ENCODE assay signal across 21 mouse cellular contexts in the genomic region with DNA sequence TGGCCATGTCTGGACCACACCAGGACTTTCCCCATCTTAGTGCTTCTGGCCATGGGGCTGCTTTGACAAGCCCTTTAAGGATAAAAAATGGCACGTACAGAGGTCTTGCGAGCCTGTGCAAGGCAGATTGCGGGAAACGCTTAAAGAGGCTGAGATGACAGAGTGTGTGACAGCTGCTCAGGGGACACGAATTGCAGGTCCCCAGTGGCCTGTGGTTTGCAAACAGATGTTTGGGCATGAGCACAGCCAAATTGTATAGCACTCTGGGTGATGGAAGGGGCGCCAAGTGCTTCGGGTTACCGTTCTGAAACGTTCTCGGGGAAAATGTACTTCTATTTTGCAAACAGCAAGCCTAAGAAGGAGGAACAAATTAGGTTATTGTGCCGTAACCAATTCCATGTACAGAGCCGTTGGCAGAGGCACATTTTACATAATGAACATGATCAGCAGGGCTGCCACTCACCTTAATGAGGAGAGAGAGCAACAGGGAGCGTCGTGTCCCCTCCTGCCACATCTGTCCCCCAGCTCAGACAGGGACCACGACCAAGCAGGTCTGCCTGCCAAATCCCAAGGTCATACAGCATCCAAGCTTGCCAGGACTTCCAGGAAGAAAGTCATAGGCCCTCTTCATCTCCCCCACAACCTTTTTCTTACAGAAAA. TPM values are rescaled to one million over a fixed set of nuclear protein-coding genes. Genes with fewer than 3 reads are reported as not detected.
DNase-seq lines count a peak whose midpoint lies in the region; ATAC-seq lines count a peak whose summit lies in the region.
"Had no signal": no experiment of that assay in that cellular context is flagged by ENCODE, and none has a peak within 500 bp of the region (broad histone marks: within the 10 kb centered on the region; RNA-seq: fewer than 3 reads in every experiment).

No protein-coding gene starts in this region.

- H3K4me3 ChIP-seq in hindbrain, embryonic 11.5 days (ENCODE audit: low read depth, low read length) = no peak overlapping the region
- H3K4me3 ChIP-seq in hindbrain, embryonic 10.5 days = no peak overlapping the region
- no peak overlapping the region for H3K4me3 ChIP-seq in hindbrain, embryonic 16.5 days (ENCODE audit: low read length)
- H3K4me3 ChIP-seq: embryonic facial prominence, embryonic 13.5 days; forebrain, embryonic 12.5 days; intestine, embryonic 15.5 days; left cerebral cortex, adult 2 months had no signal

- ATAC-seq in hindbrain, embryonic 11.5 days (ENCODE audit: low FRiP score) = 0 out of 2 replicates have a peak, but pooled peaks have one; percentile 22
- ATAC-seq in hindbrain, embryonic 16.5 days = peak; percentile 62
- ATAC-seq: activated CD4-positive, CD25-positive, alpha-beta regulatory T cell, adult 4 months; intestine, embryonic 15.5 days had no signal

- H3K9me3 ChIP-seq in hindbrain, embryonic 11.5 days (ENCODE audit: control insufficient read depth, low read length) = no peaks in the 10 kb centered on the region
- H3K9me3 ChIP-seq in hindbrain, embryonic 10.5 days = no peaks in the 10 kb centered on the region
- no peaks in the 10 kb centered on the region for H3K9me3 ChIP-seq in hindbrain, embryonic 16.5 days (ENCODE audit: control insufficient read depth, low read length)
- H3K9me3 ChIP-seq: embryonic facial prominence, embryonic 13.5 days; forebrain, embryonic 12.5 days; intestine, embryonic 15.5 days had no signal

- WGBS in hindbrain, embryonic 11.5 days = 62% methylated on average over 15 of the region's 15 CpGs
- 79% methylated on average over 15 of the region's 15 CpGs for WGBS in hindbrain, embryonic 10.5 days
- WGBS in hindbrain, embryonic 16.5 days = 26% methylated on average over 15 of the region's 15 CpGs

- no peak for DNase-seq in hindbrain, embryonic 11.5 days (ENCODE audit: low spot score)
- DNase-seq in hindbrain, embryonic 10.5 days (ENCODE audit: low spot score) = no peak
- peak; percentile 35 for DNase-seq in testis, postnatal 10 days (ENCODE audit: low spot score)
- DNase-seq in testis, postnatal 14 days (ENCODE audit: low spot score) = no peak
- DNase-seq in kidney, postnatal 14 days = no peak
- DNase-seq in liver = no peak
- DNase-seq: adrenal gland, postnatal 36 days; cerebellum, postnatal 36 days; gastrocnemius, postnatal 14 days; heart, postnatal 14 days; lung, embryonic 14.5 days; right cerebral cortex, postnatal 14 days had no signal

- no peaks in the 10 kb centered on the region for H3K36me3 ChIP-seq in hindbrain, embryonic 11.5 days (ENCODE audit: control insufficient read depth, insufficient read depth, low read length)
- no peaks in the 10 kb centered on the region for H3K36me3 ChIP-seq in hindbrain, embryonic 10.5 days
- no peaks in the 10 kb centered on the region for H3K36me3 ChIP-seq in hindbrain, embryonic 16.5 days (ENCODE audit: control insufficient read depth, insufficient read depth, low read length)
- H3K36me3 ChIP-seq: embryonic facial prominence, embryonic 13.5 days; forebrain, embryonic 12.5 days; intestine, embryonic 15.5 days had no signal

- H3K4me2 ChIP-seq in hindbrain, embryonic 11.5 days (replicated peaks; ENCODE audit: low read depth, low read length) = no peak overlapping the region
- no peak overlapping the region for H3K4me2 ChIP-seq in hindbrain, embryonic 16.5 days (ENCODE audit: low read length)
- H3K4me2 ChIP-seq: embryonic facial prominence, embryonic 13.5 days; forebrain, embryonic 12.5 days; intestine, embryonic 15.5 days; lung, embryonic 14.5 days had no signal

- no peaks in the 10 kb centered on the region for H3K27me3 ChIP-seq in hindbrain, embryonic 11.5 days (ENCODE audit: control insufficient read depth, insufficient read depth, low read length)
- no peaks in the 10 kb centered on the region for H3K27me3 ChIP-seq in hindbrain, embryonic 10.5 days (ENCODE audit: insufficient read depth, poor library complexity, severe bottlenecking)
- no peaks in the 10 kb centered on the region for H3K27me3 ChIP-seq in hindbrain, embryonic 16.5 days (replicated peaks; ENCODE audit: control insufficient read depth, insufficient read depth, low read length)
- H3K27me3 ChIP-seq: embryonic facial prominence, embryonic 13.5 days; forebrain, embryonic 12.5 days; intestine, embryonic 15.5 days had no signal

- no peak overlapping the region for H3K27ac ChIP-seq in hindbrain, embryonic 11.5 days (ENCODE audit: low read depth, low read length)
- H3K27ac ChIP-seq in hindbrain, embryonic 10.5 days = no peak overlapping the region
- H3K27ac ChIP-seq in hindbrain, embryonic 16.5 days (ENCODE audit: low read depth, low read length) = peak overlapping the region; percentile 21
- H3K27ac ChIP-seq: embryonic facial prominence, embryonic 13.5 days; forebrain, embryonic 12.5 days; intestine, embryonic 15.5 days; kidney, postnatal 0 days; left cerebral cortex, adult 2 months; macrophage had no signal

- no peak overlapping the region for H3K9ac ChIP-seq in hindbrain, embryonic 11.5 days (ENCODE audit: low read depth, low read length)
- H3K9ac ChIP-seq in hindbrain, embryonic 16.5 days (ENCODE audit: low read depth, low read length) = no peak overlapping the region
- H3K9ac ChIP-seq: embryonic facial prominence, embryonic 13.5 days; forebrain, embryonic 12.5 days; intestine, embryonic 15.5 days; lung, embryonic 14.5 days had no signal

- H3K4me1 ChIP-seq in hindbrain, embryonic 11.5 days (replicated peaks; ENCODE audit: control insufficient read depth, insufficient read depth, low read length) = no peaks in the 10 kb centered on the region
- H3K4me1 ChIP-seq in hindbrain, embryonic 10.5 days (replicated peaks) = no peaks in the 10 kb centered on the region
- peaks cover 8% of the 10 kb centered on the region for H3K4me1 ChIP-seq in hindbrain, embryonic 16.5 days (ENCODE audit: control insufficient read depth, insufficient read depth, low read depth, low read length)
- H3K4me1 ChIP-seq: intestine, embryonic 15.5 days had no signal

RNA-seq across cellular contexts. Expression of a gene that starts 17.0 kb away (rescaled TPM):
- polyA plus RNA-seq in hindbrain, embryonic 11.5 days (2014; fragmentation: Nextera tagmentation; extraction: Ambion mirVana) = 4.5 and 4.6 TPM in 2 replicates
- polyA plus RNA-seq in hindbrain, embryonic 10.5 days (2016; fragmentation: Nextera tagmentation; extraction: Ambion mirVana) = 1.5 and 3.7 TPM in 2 replicates
- polyA plus RNA-seq in hindbrain, embryonic 16.5 days (2015; fragmentation: Nextera tagmentation; extraction: Ambion mirVana) = 34.7 and 36.5 TPM in 2 replicates
- polyA plus RNA-seq: liver, adult 2 months; macrophage had no signal
